Comparison of ENCODE assay signal across 25 mouse cellular contexts in the genomic region with DNA sequence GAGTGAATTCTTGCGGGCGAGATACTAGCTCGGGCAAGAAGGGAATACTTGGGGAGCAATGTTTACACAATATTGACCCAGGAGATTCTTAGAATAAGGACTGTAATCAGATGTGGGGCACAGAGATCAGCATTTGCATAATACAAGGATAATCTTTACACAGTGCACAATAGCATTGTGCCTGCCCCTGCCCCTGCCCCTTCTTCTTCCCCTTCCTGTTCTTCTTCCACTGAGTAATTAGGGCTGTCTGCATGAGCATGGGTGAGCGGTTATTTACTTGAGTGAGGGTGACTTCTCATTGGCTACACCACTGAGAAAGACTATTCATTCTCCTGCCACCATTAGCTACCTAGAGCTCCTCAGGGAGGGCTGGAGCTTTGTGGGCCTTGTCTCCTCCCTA. TPM values are rescaled to one million over a fixed set of nuclear protein-coding genes. Genes with fewer than 3 reads are reported as not detected.
"Had no signal": no experiment of that assay in that cellular context is flagged by ENCODE, and none has a peak within 500 bp of the region (broad histone marks: within the 10 kb centered on the region; RNA-seq: fewer than 3 reads in every experiment).

No protein-coding gene starts in this region.

- ATAC-seq: intestine, postnatal 0 days; liver, embryonic 12.5 days had no signal

- H3K4me3 ChIP-seq: layer of hippocampus, adult 2 months; limb, embryonic 10.5 days; limb, embryonic 13.5 days; liver, embryonic 12.5 days; liver, embryonic 15.5 days; lung, embryonic 15.5 days; megakaryocyte, embryonic 14.5 days; neural tube, embryonic 12.5 days; neural tube, embryonic 15.5 days had no signal

- H3K36me3 ChIP-seq: limb, embryonic 10.5 days; limb, embryonic 13.5 days; liver, embryonic 12.5 days; liver, embryonic 15.5 days; lung, embryonic 15.5 days; neural tube, embryonic 12.5 days; neural tube, embryonic 15.5 days had no signal

- H3K9me3 ChIP-seq: limb, embryonic 10.5 days; limb, embryonic 13.5 days; liver, embryonic 12.5 days; liver, embryonic 15.5 days; lung, embryonic 15.5 days; megakaryocyte, embryonic 14.5 days; neural tube, embryonic 12.5 days; neural tube, embryonic 15.5 days had no signal

- H3K9ac ChIP-seq: limb, embryonic 13.5 days; liver, embryonic 12.5 days; liver, embryonic 15.5 days; lung, embryonic 15.5 days; neural tube, embryonic 12.5 days; neural tube, embryonic 15.5 days had no signal

- DNase-seq: kidney, adult 2 months; kidney, postnatal 25 days; layer of hippocampus, adult 9-11 months; liver; lung, adult 18-20 months; lung, postnatal 10 days; lung, postnatal 36 days; right cerebral cortex, adult 18-20 months; right cerebral cortex, postnatal 14 days; right cerebral cortex, postnatal 4 days; thymus, adult 2 months; thymus, postnatal 14 days; thymus, postnatal 4 days had no signal

- H3K27me3 ChIP-seq: limb, embryonic 13.5 days; liver, embryonic 12.5 days; liver, embryonic 15.5 days; lung, embryonic 15.5 days; neural tube, embryonic 12.5 days; neural tube, embryonic 15.5 days had no signal

- H3K4me2 ChIP-seq: limb, embryonic 13.5 days; liver, embryonic 12.5 days; liver, embryonic 15.5 days; lung, embryonic 15.5 days; neural tube, embryonic 12.5 days; neural tube, embryonic 15.5 days had no signal

- H3K4me1 ChIP-seq: liver, embryonic 12.5 days; liver, embryonic 15.5 days; neural tube, embryonic 15.5 days had no signal

- H3K27ac ChIP-seq: kidney, postnatal 0 days; layer of hippocampus, adult 2 months; limb, embryonic 10.5 days; limb, embryonic 13.5 days; liver, embryonic 12.5 days; liver, embryonic 15.5 days; lung, embryonic 15.5 days; neural tube, embryonic 12.5 days; neural tube, embryonic 15.5 days; stomach, postnatal 0 days had no signal

RNA-seq across cellular contexts. Expression of a gene that starts 6.9 kb away (rescaled TPM):
- polyA plus RNA-seq: liver, embryonic 12.5 days; liver, embryonic 15.5 days had no signal
